Mouse (Mus musculus): ENCODE data around the gene Gsto1. TPM values are rescaled to one million over a fixed set of nuclear protein-coding genes. Genes with fewer than 3 reads are reported as not detected.

The Gsto1 gene
- polyA plus RNA-seq, 1 experiment from 2014 or later: 85.2 TPM

GRCm38 (mm10) chr19:47859180-47859579, 4.4 kb downstream of the Gsto1 start:
- Histone ChIP-seq H3K4me2 (no peak overlapping the region), H3K9ac (no peak overlapping the region), H3K27ac (replicated peaks) (no peak overlapping the region), H3K27me3 (replicated peaks) (0 out of 2 replicates have a peak, but pooled peaks cover 4% of the 10 kb centered on the region), H3K4me1 (peaks cover 13% of the 10 kb centered on the region), H3K4me3 (no peak overlapping the region), H3K36me3 (peaks cover 50% of the 10 kb centered on the region), H3K9me3 (no peaks in the 10 kb centered on the region)
- no peak for ATAC-seq (ENCODE audit: extremely low read depth, insufficient number of reproducible peaks, low FRiP score, low TSS enrichment)
- 76% methylated on average over 8 of the region's 8 CpGs for WGBS

GRCm38 (mm10) chr19:47862581-47862980, 7.8 kb downstream of the Gsto1 start:
- no peak overlapping the region for H3K9ac ChIP-seq
- 74% methylated on average over 3 of the region's 3 CpGs for WGBS
- H3K9me3 ChIP-seq: no peaks in the 10 kb centered on the region
- peaks cover 54% of the 10 kb centered on the region for H3K36me3 ChIP-seq
- H3K27ac ChIP-seq (replicated peaks): no peak overlapping the region
- no peaks in the 10 kb centered on the region for H3K27me3 ChIP-seq (replicated peaks)
- peaks cover 3% of the 10 kb centered on the region; the same call in 1 of the 2 replicates for H3K4me1 ChIP-seq
- no peak for ATAC-seq (ENCODE audit: extremely low read depth, insufficient number of reproducible peaks, low FRiP score, low TSS enrichment)
- no peak overlapping the region for H3K4me3 ChIP-seq
- H3K4me2 ChIP-seq: no peak overlapping the region

- H3K4me2 ChIP-seq: no peak overlapping the region
- 0 out of 2 replicates have a peak, but pooled peaks cover 2% of the 10 kb centered on the region for H3K27me3 ChIP-seq (replicated peaks)
- no peaks in the 10 kb centered on the region for H3K9me3 ChIP-seq
- no peak overlapping the region for H3K4me3 ChIP-seq
- no peak overlapping the region for H3K27ac ChIP-seq (replicated peaks)
- WGBS: 93% methylated on average over 9 of the region's 9 CpGs
- H3K4me1 ChIP-seq: peaks cover 3% of the 10 kb centered on the region; the same call in 1 of the 2 replicates
- H3K36me3 ChIP-seq: peaks cover 44% of the 10 kb centered on the region
- no peak for ATAC-seq (ENCODE audit: extremely low read depth, insufficient number of reproducible peaks, low FRiP score, low TSS enrichment)
- no peak overlapping the region for H3K9ac ChIP-seq
Observed at GRCm38 (mm10) chr19:47864051-47864450, 9.3 kb downstream of the Gsto1 start.

- H3K4me1 ChIP-seq: peaks cover 3% of the 10 kb centered on the region; the same call in 1 of the 2 replicates
- no peak for ATAC-seq (ENCODE audit: extremely low read depth, insufficient number of reproducible peaks, low FRiP score, low TSS enrichment)
- H3K36me3 ChIP-seq: peaks cover 37% of the 10 kb centered on the region
- 81% methylated on average over 7 of the region's 7 CpGs for WGBS
- peak overlapping the region; percentile 84; the same call in 1 of the 2 replicates for H3K9ac ChIP-seq
- no peaks in the 10 kb centered on the region for H3K9me3 ChIP-seq
- 0 out of 2 replicates have a peak, but pooled peaks cover 3% of the 10 kb centered on the region for H3K27me3 ChIP-seq (replicated peaks)
- H3K4me3 ChIP-seq: peak overlapping the region; percentile 65
- peak overlapping the region; percentile 75 for H3K4me2 ChIP-seq
- H3K27ac ChIP-seq (replicated peaks): no peak overlapping the region
Observed at GRCm38 (mm10) chr19:47864721-47865120, 10.0 kb downstream of the Gsto1 start.

GRCm38 (mm10) chr19:47865353-47865947, 10.7 kb downstream of the Gsto1 start, which contains the start of gene Gsto2:
Gene Gsto2, plus strand, starts transcription at chr19:47865534.
- Histone ChIP-seq H3K4me3 (peak within 1 kb of the TSS; percentile 65), H3K36me3 (peaks cover 30% of the 10 kb centered on the region), H3K4me1 (peaks cover 3% of the 10 kb centered on the region; the same call in 1 of the 2 replicates), H3K27me3 (replicated peaks) (0 out of 2 replicates have a peak, but pooled peaks cover 6% of the 10 kb centered on the region), H3K4me2 (peak within 1 kb of the TSS; percentile 75), H3K9ac (peak within 1 kb of the TSS; percentile 84), H3K9me3 (no peaks in the 10 kb centered on the region), H3K27ac (replicated peaks) (peak within 1 kb of the TSS; percentile 71)
- peak; percentile 100 for ATAC-seq (ENCODE audit: extremely low read depth, insufficient number of reproducible peaks, low FRiP score, low TSS enrichment)
- WGBS: 1% methylated on average over 49 of the region's 49 CpGs

GRCm38 (mm10) chr19:47867628-47868175, 12.9 kb downstream of the Gsto1 start:
- no peak for ATAC-seq (ENCODE audit: extremely low read depth, insufficient number of reproducible peaks, low FRiP score, low TSS enrichment)
- Histone ChIP-seq H3K9ac (no peak overlapping the region), H3K36me3 (peaks cover 14% of the 10 kb centered on the region), H3K27ac (replicated peaks) (no peak overlapping the region), H3K27me3 (replicated peaks) (0 out of 2 replicates have a peak, but pooled peaks cover 6% of the 10 kb centered on the region), H3K4me2 (no peak overlapping the region), H3K4me3 (no peak overlapping the region), H3K4me1 (peaks cover 3% of the 10 kb centered on the region; the same call in 1 of the 2 replicates), H3K9me3 (no peaks in the 10 kb centered on the region)
- 60% methylated on average over 4 of the region's 4 CpGs for WGBS

- H3K9ac ChIP-seq: no peak overlapping the region
- H3K4me3 ChIP-seq: no peak overlapping the region
- H3K36me3 ChIP-seq: peaks cover 6% of the 10 kb centered on the region
- 63% methylated on average over 4 of the region's 4 CpGs for WGBS
- H3K4me1 ChIP-seq: peaks cover 3% of the 10 kb centered on the region; the same call in 1 of the 2 replicates
- H3K27ac ChIP-seq (replicated peaks): no peak overlapping the region
- ATAC-seq (ENCODE audit: extremely low read depth, insufficient number of reproducible peaks, low FRiP score, low TSS enrichment): no peak
- H3K9me3 ChIP-seq: no peaks in the 10 kb centered on the region
- 0 out of 2 replicates have a peak, but pooled peaks cover 6% of the 10 kb centered on the region for H3K27me3 ChIP-seq (replicated peaks)
- H3K4me2 ChIP-seq: no peak overlapping the region
Observed at GRCm38 (mm10) chr19:47868951-47869350, 14.2 kb downstream of the Gsto1 start.

- Histone ChIP-seq H3K27me3 (replicated peaks) (0 out of 2 replicates have a peak, but pooled peaks cover 10% of the 10 kb centered on the region), H3K27ac (replicated peaks) (no peak overlapping the region), H3K4me3 (no peak overlapping the region), H3K9ac (no peak overlapping the region), H3K4me2 (no peak overlapping the region), H3K36me3 (peaks cover under 1% of the 10 kb centered on the region), H3K9me3 (no peaks in the 10 kb centered on the region), H3K4me1 (peaks cover 3% of the 10 kb centered on the region; the same call in 1 of the 2 replicates)
- no peak for ATAC-seq (ENCODE audit: extremely low read depth, insufficient number of reproducible peaks, low FRiP score, low TSS enrichment)
- 47% methylated on average over 3 of the region's 3 CpGs for whole genome bisulfite sequencing
Observed at GRCm38 (mm10) chr19:47869516-47869915, 14.7 kb downstream of the Gsto1 start.

- Histone ChIP-seq H3K9ac (no peak overlapping the region), H3K4me3 (no peak overlapping the region), H3K27me3 (replicated peaks) (0 out of 2 replicates have a peak, but pooled peaks cover 17% of the 10 kb centered on the region), H3K4me1 (no peaks in the 10 kb centered on the region), H3K4me2 (no peak overlapping the region), H3K27ac (replicated peaks) (no peak overlapping the region), H3K36me3 (no peaks in the 10 kb centered on the region), H3K9me3 (no peaks in the 10 kb centered on the region)
- 57% methylated on average over 7 of the region's 7 CpGs for WGBS
- no peak for ATAC-seq (ENCODE audit: extremely low read depth, insufficient number of reproducible peaks, low FRiP score, low TSS enrichment)
Observed at GRCm38 (mm10) chr19:47870102-47870666, 15.4 kb downstream of the Gsto1 start.

- Histone ChIP-seq H3K4me3 (no peak overlapping the region), H3K9ac (no peak overlapping the region), H3K4me1 (peaks cover 6% of the 10 kb centered on the region; the same call in 1 of the 2 replicates), H3K4me2 (no peak overlapping the region), H3K9me3 (no peaks in the 10 kb centered on the region), H3K27ac (replicated peaks) (no peak overlapping the region), H3K36me3 (no peaks in the 10 kb centered on the region), H3K27me3 (replicated peaks) (0 out of 2 replicates have a peak, but pooled peaks cover 24% of the 10 kb centered on the region)
- ATAC-seq (ENCODE audit: extremely low read depth, insufficient number of reproducible peaks, low FRiP score, low TSS enrichment): no peak
- WGBS: 38% methylated on average over 10 of the region's 10 CpGs
Observed at GRCm38 (mm10) chr19:47871515-47871914, 16.7 kb downstream of the Gsto1 start.

- Histone ChIP-seq H3K9ac (0 out of 2 replicates have a peak overlapping the region, but pooled peaks have one; percentile 28), H3K27ac (replicated peaks) (no peak overlapping the region), H3K4me1 (peaks cover 7% of the 10 kb centered on the region; the same call in 1 of the 2 replicates), H3K36me3 (no peaks in the 10 kb centered on the region), H3K4me3 (no peak overlapping the region), H3K9me3 (no peaks in the 10 kb centered on the region), H3K27me3 (replicated peaks) (0 out of 2 replicates have a peak, but pooled peaks cover 23% of the 10 kb centered on the region), H3K4me2 (peak overlapping the region; percentile 38; the same call in 1 of the 2 replicates)
- WGBS: 44% methylated on average over 15 of the region's 15 CpGs
- ATAC-seq (ENCODE audit: extremely low read depth, insufficient number of reproducible peaks, low FRiP score, low TSS enrichment): no peak; the same call in 1 of the 2 replicates
Observed at GRCm38 (mm10) chr19:47876252-47876651, 21.5 kb downstream of the Gsto1 start.
